Mouse (Mus musculus) frontal cortex, adult 2 months (tissue): ENCODE results near the gene Afdn. TPM values are rescaled to one million over a fixed set of nuclear protein-coding genes. Genes with fewer than 3 reads are reported as not detected.

Source experiments
- DNase-seq, 2 experiments: peaks; one replicate each; pipeline ENCODE4 v3.0.0; 2022; ENCODE audit warnings: low spot score in 1 of 2; ENCODE audit errors: extremely low spot score in 1 of 2
- polyA plus RNA-seq: library from polyadenylated mRNA; depleted of rRNA; stranded (reverse); fragments of >200 nt; gene quantifications from 2 replicates; pipeline ENCODE4 v1.2.3, GENCODE M21; 2012

Gene Afdn
- polyA plus RNA-seq, 1 experiment = 90.3 TPM

- no peak for DNase-seq
These were observed 22.1 kb upstream of the Afdn start for GRCm38 (mm10) chr17:13738121-13738776.

- no peak for DNase-seq
These were observed 21.4 kb upstream of the Afdn start for GRCm38 (mm10) chr17:13738916-13739315.

- DNase-seq = no peak
These were observed 20.4 kb upstream of the Afdn start for GRCm38 (mm10) chr17:13739981-13740380.

- no peak for DNase-seq
These were observed 19.5 kb upstream of the Afdn start for GRCm38 (mm10) chr17:13740796-13741195.

- DNase-seq = no peak
These were observed 18.7 kb upstream of the Afdn start for GRCm38 (mm10) chr17:13741611-13742010.

GRCm38 (mm10) chr17:13742334-13742733 is 18.0 kb upstream of the Afdn start:
- no peak for DNase-seq

- DNase-seq = no peak
These were observed 17.2 kb upstream of the Afdn start for GRCm38 (mm10) chr17:13742941-13743708.

- no peak for DNase-seq
These were observed 16.6 kb upstream of the Afdn start for GRCm38 (mm10) chr17:13743709-13744079.

GRCm38 (mm10) chr17:13744219-13744618 is 16.1 kb upstream of the Afdn start:
- no peak for DNase-seq

GRCm38 (mm10) chr17:13744824-13745223 is 15.5 kb upstream of the Afdn start:
- DNase-seq = no peak

GRCm38 (mm10) chr17:13745373-13745772 is 15.0 kb upstream of the Afdn start:
- DNase-seq = no peak

- no peak for DNase-seq
These were observed 14.0 kb upstream of the Afdn start for GRCm38 (mm10) chr17:13746330-13746729.

- DNase-seq = no peak
These were observed 12.7 kb upstream of the Afdn start for GRCm38 (mm10) chr17:13747681-13748080.

GRCm38 (mm10) chr17:13749027-13749426 is 11.3 kb upstream of the Afdn start:
- DNase-seq = no peak

- DNase-seq = no peak
These were observed 6.4 kb upstream of the Afdn start for GRCm38 (mm10) chr17:13753918-13754317.

GRCm38 (mm10) chr17:13754940-13755339 is 5.4 kb upstream of the Afdn start:
- DNase-seq = no peak

- DNase-seq = no peak
These were observed 1.8 kb upstream of the Afdn start for GRCm38 (mm10) chr17:13758586-13758985.

- DNase-seq = peak in 1 of 2 experiments; percentile 26
These were observed 1.0 kb upstream of the Afdn start for GRCm38 (mm10) chr17:13759156-13759852.

GRCm38 (mm10) chr17:13760675-13761178 is 388 bp downstream of the Afdn start:
- DNase-seq = no peak

GRCm38 (mm10) chr17:13761179-13761913 is 1.0 kb downstream of the Afdn start, which contains the start of gene Tcte2:
Tcte2 (minus strand) TSS chr17:13761825.
- peak in 1 of 2 experiments; percentile 48 for DNase-seq

- no peak for DNase-seq
These were observed 3.5 kb downstream of the Afdn start for GRCm38 (mm10) chr17:13763819-13764218.
